Mouse (Mus musculus): ENCODE data around the gene Emsy.

- TF ChIP-seq CTCF (IDR thresholded peaks at IDR 0.05; ENCODE audit: low read depth) (no peak), EP300 (optimal IDR thresholded peaks at IDR 0.05) (no peak)
Observed at GRCm38 (mm10) chr7:98575651-98576239, 80.8 kb downstream of the Emsy start.

Measured in stomach, postnatal 0 days (tissue).